Mouse (Mus musculus): Measurements from ENCODE around the gene Fam161b.
"Not testable (repeated sequence)": the region's sequence is repeated elsewhere in the genome, so short reads cannot be mapped to it uniquely, and the experiment has no call there.

The Fam161b gene

DNA sequence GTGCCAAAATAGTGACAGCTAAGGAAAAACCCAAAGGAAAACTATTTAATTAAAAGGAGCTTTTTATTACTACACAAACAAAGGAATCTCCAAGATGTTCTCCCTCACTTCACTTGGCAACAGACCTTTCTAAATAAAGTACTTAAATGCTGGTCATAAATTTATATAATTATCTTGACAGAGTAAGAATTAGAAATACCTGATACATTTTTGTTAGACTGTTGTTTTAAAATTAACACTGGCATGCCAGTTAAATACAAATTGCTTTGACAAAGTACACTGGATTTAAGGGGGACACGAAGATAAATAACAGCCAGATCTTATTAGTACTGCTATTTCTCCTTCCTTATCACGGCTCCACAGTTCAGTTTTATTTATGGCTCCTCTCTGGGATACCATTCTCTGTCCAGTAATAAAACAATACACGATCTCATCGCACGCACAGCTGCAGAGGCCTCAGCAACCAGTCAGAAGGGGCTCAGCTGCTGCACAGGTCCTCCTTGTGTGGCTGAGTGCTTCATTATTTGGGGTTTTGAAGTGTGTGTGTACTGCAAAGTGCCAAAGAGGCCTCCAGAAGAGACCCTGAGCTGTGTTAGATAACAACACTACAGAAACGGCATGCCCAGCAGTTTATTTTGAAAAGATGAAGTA is 12.3 kb upstream of the Fam161b start:
- no peak for DNase-seq

DNA sequence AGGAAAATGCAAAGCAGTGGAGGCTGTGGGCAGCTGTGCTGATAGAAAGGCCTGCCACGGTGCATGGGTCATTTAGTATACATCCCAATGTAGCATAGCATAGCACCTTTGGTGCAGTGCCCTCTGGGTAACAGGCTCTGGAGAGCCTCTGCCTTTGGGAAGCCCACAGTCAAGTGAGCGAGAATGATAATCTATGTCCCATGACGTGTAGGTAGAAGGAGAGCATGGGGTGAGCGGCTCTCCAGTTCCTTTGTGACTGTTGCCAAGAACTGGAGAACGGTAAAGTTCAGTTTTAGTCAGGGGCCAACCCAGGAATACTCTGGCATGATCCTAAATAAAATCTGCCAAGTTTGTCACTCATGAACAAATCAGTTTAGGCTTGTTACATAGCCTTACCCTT is 10.0 kb upstream of the Fam161b start:
- no peak for DNase-seq

DNA sequence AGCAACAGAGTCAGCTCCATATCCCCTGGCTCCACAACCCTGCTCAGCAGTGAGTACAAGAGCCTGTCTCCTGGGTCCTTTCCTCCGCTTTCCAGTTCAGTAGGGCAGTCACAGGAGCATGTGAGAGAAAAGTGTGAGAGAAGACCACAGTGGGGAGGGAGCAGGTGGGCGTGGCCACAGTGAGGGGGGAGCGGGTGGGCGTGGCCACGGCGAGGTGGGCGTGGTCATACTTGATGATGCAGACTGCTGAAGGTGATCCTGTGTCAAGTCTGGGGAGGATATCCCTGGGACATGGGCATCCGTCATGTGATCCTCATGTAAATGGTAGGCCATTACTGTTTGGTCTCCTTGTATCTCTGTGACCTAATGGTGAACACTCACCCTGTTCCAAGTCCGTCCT is 5.3 kb upstream of the Fam161b start:
- peak in 1 of 2 experiments; percentile 11 for DNase-seq

DNA sequence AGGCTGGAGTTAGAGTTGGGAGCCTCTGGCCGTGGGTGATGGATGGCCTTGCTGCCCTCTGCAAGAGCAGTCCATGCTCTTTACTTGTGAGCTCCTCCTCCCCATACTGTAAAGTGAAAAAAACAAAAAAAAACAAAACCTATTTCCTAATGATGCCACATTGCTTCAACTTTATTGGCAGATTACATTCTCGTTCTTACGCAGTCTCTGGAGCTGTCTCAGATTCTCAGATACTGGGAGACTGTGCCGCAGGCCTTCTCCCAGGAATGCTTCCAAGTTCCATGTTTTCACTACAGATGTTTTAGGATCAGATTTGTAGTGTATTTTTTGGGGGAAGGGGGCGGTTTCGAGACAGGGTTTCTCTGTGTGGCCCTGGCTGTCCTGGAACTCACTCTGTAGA is 3.5 kb upstream of the Fam161b start:
- DNase-seq = no peak

DNA sequence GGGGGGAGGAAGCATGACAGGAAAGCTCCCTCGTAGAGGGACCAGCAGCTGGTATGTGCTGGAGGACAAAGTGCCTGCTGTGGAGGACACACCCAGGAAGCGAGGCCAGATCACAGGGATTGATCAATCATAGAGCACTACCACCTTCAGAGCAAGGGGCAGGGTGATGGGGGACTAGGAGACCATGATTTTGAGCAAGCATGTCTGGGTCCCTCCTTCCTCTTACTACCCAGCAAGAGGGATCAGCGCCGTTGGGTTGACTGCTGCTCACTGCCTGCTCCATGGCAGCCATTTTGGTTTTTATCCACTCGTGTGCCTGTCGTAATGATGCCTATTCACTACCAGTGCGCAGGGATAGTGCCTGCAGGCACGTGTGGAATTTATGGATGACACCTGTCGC is 2.7 kb upstream of the Fam161b start:
- DNase-seq = no peak

DNA sequence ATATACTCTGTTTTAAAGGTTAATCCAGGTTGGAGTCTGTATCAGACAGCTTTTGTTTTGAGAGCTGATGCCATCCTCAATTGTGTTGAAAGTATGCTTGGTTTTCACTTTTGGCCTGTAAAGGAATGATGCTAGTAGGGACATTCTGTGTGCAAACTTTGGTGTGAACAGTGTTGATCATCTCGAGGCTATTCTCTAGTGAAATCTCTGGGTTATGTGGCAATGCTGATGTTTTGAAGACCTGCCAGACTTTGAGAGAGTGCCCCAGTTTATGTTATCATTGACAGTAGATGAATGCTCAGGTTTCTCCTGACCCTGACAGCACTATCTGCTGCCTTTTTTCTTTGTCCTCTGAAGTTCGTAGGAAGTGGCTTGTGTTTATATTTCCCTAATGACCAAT is 1.2 kb upstream of the Fam161b start:
- no peak for DNase-seq

DNA sequence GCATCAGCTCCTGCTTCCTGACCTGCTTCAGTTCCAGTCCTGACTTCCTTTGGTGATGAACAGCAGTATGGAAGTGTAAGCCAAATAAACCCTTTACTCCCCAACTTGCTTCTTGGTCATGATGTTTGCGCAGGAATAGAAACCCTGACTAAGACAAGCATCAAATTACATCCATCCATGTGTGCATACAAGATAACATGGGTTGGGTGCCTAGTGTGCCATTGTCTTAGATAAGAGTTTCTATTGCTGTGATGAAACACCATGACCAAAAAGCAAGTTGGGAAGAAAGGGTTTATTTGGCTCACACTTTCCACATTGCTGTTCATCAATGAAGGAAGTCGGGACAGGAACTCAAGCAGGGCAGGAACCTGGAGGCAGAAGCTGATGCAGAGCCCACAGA is 2.9 kb downstream of the Fam161b start:
- DNase-seq = not testable (repeated sequence)

DNA sequence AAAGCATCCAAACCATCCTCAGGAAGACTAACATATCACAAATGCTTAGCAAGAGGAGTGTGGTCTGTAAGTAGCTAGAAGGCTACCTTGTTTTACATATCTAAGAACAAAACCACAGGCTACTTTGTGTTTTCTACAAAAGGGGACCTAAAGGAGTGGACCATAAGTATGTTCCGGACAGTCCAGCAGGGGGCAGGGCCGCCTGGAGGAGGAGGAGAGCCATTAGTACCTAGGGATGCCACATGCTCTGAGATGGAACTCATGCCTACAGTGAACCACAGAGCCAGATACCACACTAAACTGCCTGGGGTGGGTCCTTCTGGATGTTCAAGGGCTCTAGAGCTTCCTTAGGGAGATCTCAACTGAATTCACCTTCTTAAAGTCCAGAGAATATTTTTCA is 14.4 kb downstream of the Fam161b start:
- peak; percentile 27 to 43 for DNase-seq

DNA sequence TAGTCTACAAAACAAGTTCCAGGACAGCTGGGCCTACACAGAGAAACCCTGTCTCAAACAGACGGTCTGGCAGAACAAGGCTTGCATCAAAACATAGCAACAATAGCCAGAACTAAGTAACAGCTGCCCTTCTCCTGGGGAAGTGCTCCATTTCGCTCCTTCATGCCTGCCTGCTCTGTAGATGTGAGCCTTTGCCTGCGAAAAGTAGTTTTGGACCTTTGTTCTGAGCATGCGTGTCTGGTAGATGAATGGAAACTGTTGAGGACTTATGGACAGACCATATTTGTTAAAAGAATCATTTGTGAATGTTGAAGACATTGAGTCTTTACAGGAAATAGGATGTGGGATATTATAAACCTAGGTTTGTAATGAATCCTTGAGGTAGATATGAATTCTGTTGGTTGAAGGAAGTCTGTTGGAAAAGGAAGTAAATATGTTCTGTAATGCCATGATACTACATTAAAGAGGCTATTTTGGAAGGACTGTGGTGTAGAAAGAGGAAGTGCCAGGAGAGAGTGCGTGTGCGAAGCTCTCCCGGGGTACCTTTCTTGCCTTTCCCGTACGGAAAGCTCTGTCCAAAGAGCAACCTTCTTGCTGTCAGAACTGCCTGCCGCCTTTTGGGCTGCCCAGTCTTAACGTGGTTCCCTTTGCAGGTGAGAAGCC is 24.5 kb downstream of the Fam161b start:
- DNase-seq = no peak

DNA sequence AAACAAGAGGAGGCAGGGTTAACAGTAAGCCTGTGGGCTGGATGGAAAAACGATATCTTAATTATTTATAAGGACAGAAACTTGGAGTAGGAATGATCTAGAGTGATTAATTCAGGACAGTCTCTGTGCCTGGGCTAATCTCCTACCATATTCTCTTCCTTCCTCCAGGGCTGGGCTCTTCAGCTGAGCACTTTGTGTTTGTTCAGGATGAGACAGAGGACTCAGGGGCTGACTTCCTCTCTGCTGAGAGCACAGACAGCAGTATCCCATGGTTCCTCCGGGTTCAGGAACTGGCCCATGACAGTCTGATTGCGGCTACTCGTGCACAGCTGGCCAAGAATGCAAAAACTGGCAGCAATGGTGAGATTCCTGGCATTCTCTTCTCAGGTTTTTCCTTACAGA is 34.5 kb downstream of the Fam161b start:
- no peak for DNase-seq

DNA sequence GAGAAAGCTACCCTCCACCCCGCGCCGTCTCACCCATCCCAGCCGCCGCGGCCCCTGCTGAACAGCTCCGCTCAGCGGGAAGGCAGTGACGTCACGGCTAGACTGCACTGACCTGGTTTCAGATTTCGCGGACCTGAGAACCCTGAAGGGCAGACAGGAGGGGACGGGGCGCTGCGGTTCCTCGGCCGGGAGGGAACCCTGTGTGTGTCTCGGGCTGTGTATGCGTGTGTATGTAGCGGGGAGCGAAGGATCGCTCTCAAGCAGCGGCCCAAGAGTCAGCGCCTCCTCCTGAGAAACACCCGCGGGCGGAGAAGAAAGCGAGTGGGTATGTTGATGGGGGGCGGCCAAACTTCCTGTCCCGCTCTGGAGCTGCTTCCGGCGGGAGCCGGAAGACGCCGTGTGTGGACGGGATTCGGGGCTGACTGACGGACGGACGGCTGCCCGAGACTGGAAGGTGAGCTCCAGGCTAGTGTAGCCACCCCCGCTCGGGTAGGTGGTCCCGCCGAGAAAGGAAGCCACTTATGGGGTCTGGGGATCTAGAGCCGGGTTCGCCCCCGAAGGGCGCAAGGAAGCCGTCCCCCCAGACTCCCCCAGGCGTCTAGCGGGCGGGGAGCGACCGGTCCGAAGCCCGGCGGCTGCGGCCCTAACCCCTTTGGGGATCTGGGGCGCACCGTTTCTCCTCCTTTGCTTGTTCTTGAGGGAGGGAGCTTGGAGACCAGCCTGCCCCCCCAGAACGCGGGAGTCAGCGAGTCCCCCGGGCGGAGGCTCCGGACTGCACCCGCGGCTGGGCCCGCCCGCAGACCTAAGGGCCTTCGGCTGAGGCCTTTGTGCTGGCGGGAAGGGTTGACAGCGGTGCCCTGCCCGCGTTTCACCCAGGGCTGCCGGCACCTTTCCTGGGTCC is 44.7 kb downstream of the Fam161b start, which contains the start of gene Zfp410:
Gene Zfp410, plus strand, starts transcription at position 132 of the 901 bp plus-strand sequence.
- DNase-seq = peak; percentile 93

DNA sequence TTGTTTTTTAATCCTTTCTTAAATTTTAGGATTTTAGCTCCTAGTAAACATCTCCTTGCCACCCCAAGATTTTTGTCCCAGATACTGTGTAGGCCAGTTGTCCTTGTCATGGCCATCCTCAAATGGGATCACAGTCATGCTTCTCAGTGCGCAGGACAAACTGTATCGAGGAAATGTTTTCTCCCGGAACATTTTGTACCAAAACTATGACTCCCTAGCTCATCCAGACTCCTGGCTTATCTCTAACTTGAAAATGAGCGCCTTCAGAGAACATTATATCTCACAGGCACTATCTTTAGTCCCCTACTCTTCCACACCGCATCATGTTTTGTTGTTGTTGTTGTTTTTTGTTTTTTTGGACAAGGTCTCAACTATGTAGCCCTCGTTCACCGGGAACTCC is 45.6 kb downstream of the Fam161b start:
- no peak for DNase-seq

DNA sequence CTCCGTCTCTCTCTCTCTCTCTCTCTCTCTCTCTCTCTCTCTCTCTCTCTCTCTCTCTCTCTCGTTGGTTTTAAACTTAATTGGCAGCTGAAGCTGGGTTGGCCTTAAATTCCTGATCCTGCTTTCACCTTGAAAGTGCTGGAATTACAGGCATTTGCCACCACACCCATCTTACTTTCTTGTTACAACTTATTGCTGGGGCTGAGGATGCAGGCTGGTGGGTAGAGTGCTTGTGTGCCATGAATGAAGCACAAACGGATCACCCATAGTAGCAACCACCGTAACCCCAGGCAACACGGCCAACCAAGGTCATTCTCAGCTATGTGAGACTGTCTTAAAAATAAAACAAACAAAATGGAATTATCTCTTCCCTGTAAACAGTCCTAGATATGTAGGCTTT is 50.3 kb downstream of the Fam161b start:
- DNase-seq = no peak

DNA sequence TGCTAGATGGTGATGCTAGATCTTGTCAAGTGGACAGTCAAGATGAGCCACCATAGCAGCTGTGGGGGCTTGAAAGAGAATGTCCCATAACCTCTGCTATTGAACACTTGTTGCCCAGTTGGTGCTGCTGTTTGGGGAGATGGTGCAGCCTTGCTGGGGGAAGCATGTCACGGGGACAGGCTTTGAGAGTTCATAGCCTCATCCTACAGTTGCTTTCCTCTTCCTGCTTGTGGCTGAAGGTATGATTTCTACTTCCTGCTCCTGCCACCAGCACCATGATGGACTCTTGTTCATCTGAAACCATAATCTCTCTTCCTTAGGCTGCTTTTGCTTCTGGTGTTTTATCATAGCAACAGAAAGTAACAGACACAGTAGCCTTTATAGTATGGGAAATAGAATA is 57.1 kb downstream of the Fam161b start:
- no peak for DNase-seq

DNA sequence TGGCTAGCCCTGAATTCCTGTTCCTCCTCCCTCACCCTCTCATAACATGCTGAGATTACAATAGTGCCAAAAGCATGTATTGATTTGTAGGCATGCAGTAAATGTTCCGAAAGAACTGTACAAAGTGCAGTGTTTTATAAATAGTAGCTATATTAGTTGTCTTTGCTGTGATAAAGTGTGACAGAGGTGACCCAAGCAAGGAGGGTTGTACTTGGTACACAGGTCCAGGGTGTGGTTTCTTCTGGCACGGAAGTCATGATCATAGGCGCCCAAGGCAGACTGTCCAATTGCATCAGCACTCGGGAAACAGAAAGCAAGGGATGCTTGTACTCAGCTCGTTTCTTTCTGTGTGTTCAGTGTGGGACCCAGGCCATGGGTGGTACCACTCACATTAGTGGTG is 57.5 kb downstream of the Fam161b start:
- no peak for DNase-seq

DNA sequence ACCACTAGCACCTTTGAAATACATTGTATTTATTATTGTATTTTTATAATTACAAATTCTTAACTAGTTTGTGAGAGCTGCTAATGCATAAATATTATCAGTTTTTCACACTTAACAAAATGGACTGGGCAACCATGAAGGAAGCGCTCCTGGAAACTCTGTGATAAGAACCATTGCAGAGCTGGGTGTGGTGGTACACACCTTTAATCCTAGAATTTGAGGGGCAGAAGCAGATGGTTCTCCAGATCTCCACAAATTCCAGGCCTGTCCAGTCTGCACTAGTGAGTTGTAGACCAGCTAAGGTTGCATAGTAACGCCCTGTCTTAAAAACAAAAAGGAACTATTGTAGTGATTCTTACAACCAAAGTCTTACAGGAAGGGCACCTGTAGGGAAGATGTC is 62.4 kb downstream of the Fam161b start:
- no peak for DNase-seq

DNA sequence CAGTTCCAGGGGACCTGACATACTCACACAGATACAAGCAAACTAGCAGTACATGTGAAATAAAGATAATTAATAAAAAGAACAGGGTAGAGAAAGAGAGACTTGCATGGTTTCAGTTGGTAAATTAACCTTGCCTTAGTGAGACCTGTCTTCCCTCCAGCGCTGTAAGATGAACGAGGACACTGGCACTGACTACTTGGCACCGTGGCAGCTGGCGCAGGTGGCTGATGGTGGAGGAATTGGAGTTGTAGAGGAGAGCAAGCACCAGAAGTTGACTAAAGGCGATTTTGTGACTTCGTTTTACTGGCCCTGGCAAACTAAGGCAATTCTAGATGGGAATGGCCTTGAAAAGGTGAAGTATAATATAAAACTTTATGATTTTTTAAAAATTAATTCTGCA is 63.8 kb downstream of the Fam161b start:
- peak in 1 of 2 experiments; percentile 18 for DNase-seq

Measured in cerebellum, postnatal 10 days (tissue).